Mouse (Mus musculus): ENCODE results near the gene Prrx2.

- TF ChIP-seq CTCF (IDR thresholded peaks at IDR 0.05; ENCODE audit: extremely low read depth, insufficient read depth, insufficient read length, insufficient replicate concordance) (no peak), POLR2A (IDR thresholded peaks at IDR 0.05; ENCODE audit: low read depth, low read length) (no peak)
Measured at GRCm38 (mm10) chr2:30904231-30904630, 69.5 kb downstream of the Prrx2 start.

All from spleen, adult 2 months (tissue).